Mouse (Mus musculus): ENCODE results near the gene Mrpl12. TPM values are rescaled to one million over a fixed set of nuclear protein-coding genes. Genes with fewer than 3 reads are reported as not detected.

The Mrpl12 gene
- polyA plus RNA-seq, 1 experiment from 2014 or later: 152 TPM

- Histone ChIP-seq H3K27ac (ENCODE audit: low read depth, low read length) (no peak within 1 kb of the TSS), H3K9me3 (ENCODE audit: control insufficient read depth, low read length) (no peaks in the 10 kb centered on the region), H3K27me3 (ENCODE audit: control insufficient read depth, insufficient read depth, low read length) (peaks cover 39% of the 10 kb centered on the region), H3K4me2 (ENCODE audit: low read depth, low read length, severe bottlenecking) (peak within 1 kb of the TSS; percentile 54), H3K4me3 (ENCODE audit: low read depth, low read length) (peak within 1 kb of the TSS; percentile 31), H3K4me1 (replicated peaks; ENCODE audit: control insufficient read depth, insufficient read depth, low read length) (peaks cover 6% of the 10 kb centered on the region), H3K36me3 (ENCODE audit: control insufficient read depth, insufficient read depth, low read length) (no peaks in the 10 kb centered on the region), H3K9ac (ENCODE audit: low read length) (peak within 1 kb of the TSS; percentile 43)
- ATAC-seq (replicated peaks; ENCODE audit: low FRiP score) (0 out of 2 replicates have a peak, but pooled peaks have one; percentile 21), DNase-seq (ENCODE audit: low spot score) (peak; percentile 60)
- 7% methylated on average over 60 of the region's 62 CpGs for WGBS
Measured at GRCm38 (mm10) chr11:120530085-120530964, 45.9 kb downstream of the Mrpl12 start, which contains the start of gene Gcgr. Gcgr (plus strand) TSS chr11:120530699.

DNA sequence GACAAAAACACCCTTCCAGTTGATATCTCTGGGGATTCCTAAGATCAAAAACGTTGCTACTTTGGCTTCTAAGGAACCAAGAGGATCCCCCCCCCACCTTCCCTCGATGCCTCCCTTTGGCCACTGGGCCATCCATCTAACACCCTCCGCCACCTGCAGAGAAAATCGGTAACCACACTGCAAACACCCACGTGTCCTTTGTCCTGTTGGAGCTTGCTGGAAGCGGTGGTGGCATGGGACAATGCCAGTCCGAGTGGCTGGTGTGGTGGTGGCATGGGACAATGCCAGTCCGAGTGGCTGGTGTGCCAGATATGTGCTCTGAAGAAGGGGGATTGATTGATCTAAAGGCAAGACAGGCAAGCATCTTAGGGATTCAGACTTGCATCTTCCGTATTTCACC lies 47.2 kb downstream of the Mrpl12 start:
- H3K9ac ChIP-seq (ENCODE audit: low read length): no peak overlapping the region
- WGBS: 35% methylated on average over 9 of the region's 9 CpGs
- DNase-seq (ENCODE audit: low spot score) (no peak), ATAC-seq (replicated peaks; ENCODE audit: low FRiP score) (no peak)
- H3K36me3 ChIP-seq (ENCODE audit: control insufficient read depth, insufficient read depth, low read length): no peaks in the 10 kb centered on the region
- no peak overlapping the region for H3K4me2 ChIP-seq (ENCODE audit: low read depth, low read length, severe bottlenecking)
- H3K9me3 ChIP-seq (ENCODE audit: control insufficient read depth, low read length): no peaks in the 10 kb centered on the region
- H3K4me1 ChIP-seq (replicated peaks; ENCODE audit: control insufficient read depth, insufficient read depth, low read length): peaks cover 6% of the 10 kb centered on the region
- no peak overlapping the region for H3K4me3 ChIP-seq (ENCODE audit: low read depth, low read length)
- no peak overlapping the region for H3K27ac ChIP-seq (ENCODE audit: low read depth, low read length)
- peaks cover 39% of the 10 kb centered on the region for H3K27me3 ChIP-seq (ENCODE audit: control insufficient read depth, insufficient read depth, low read length)

DNA sequence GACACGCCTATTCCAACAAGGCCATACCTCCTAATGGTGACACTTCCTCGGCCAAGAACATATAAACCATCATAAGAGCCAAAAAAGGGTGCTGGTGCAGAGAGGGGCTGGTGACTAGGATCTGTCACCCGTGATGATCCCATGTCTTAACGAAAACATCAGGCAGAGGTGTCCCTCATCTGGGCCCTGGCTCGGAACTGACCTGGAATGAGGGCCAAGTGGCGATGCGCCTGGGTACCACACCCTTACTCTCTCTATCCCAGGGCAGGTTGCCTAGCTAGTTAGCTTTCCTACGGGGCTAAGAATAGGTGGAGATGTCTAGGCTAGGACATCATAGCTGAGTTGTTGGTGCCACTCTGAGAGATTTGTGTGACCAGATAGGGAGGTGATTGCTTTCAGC lies 49.7 kb downstream of the Mrpl12 start:
- Histone ChIP-seq H3K4me3 (ENCODE audit: low read depth, low read length) (no peak overlapping the region), H3K4me1 (replicated peaks; ENCODE audit: control insufficient read depth, insufficient read depth, low read length) (peaks cover 7% of the 10 kb centered on the region), H3K9ac (ENCODE audit: low read length) (no peak overlapping the region), H3K36me3 (ENCODE audit: control insufficient read depth, insufficient read depth, low read length) (no peaks in the 10 kb centered on the region), H3K27me3 (ENCODE audit: control insufficient read depth, insufficient read depth, low read length) (peaks cover 31% of the 10 kb centered on the region), H3K4me2 (ENCODE audit: low read depth, low read length, severe bottlenecking) (no peak overlapping the region), H3K9me3 (ENCODE audit: control insufficient read depth, low read length) (no peaks in the 10 kb centered on the region), H3K27ac (ENCODE audit: low read depth, low read length) (no peak overlapping the region)
- WGBS: 86% methylated on average over 8 of the region's 8 CpGs
- DNase-seq (ENCODE audit: low spot score) (peak; percentile 43), ATAC-seq (replicated peaks; ENCODE audit: low FRiP score) (no peak)

- no peak overlapping the region for H3K4me2 ChIP-seq (ENCODE audit: low read depth, low read length, severe bottlenecking)
- H3K27ac ChIP-seq (ENCODE audit: low read depth, low read length): no peak overlapping the region
- no peak overlapping the region for H3K4me3 ChIP-seq (ENCODE audit: low read depth, low read length)
- DNase-seq (ENCODE audit: low spot score): no peak
- H3K4me1 ChIP-seq (replicated peaks; ENCODE audit: control insufficient read depth, insufficient read depth, low read length): peaks cover 13% of the 10 kb centered on the region
- no peaks in the 10 kb centered on the region for H3K36me3 ChIP-seq (ENCODE audit: control insufficient read depth, insufficient read depth, low read length)
- H3K9me3 ChIP-seq (ENCODE audit: control insufficient read depth, low read length): no peaks in the 10 kb centered on the region
- ATAC-seq (replicated peaks; ENCODE audit: low FRiP score): no peak
- H3K9ac ChIP-seq (ENCODE audit: low read length): no peak overlapping the region; the same call in 1 of the 2 replicates
- WGBS: 80% methylated on average over 3 of the region's 3 CpGs
- peaks cover 21% of the 10 kb centered on the region for H3K27me3 ChIP-seq (ENCODE audit: control insufficient read depth, insufficient read depth, low read length)
Measured at GRCm38 (mm10) chr11:120535145-120535544, 50.7 kb downstream of the Mrpl12 start.

GRCm38 (mm10) chr11:120535804-120536203 lies 51.4 kb downstream of the Mrpl12 start:
- ATAC-seq (replicated peaks; ENCODE audit: low FRiP score) (no peak), DNase-seq (ENCODE audit: low spot score) (no peak)
- Histone ChIP-seq H3K27me3 (ENCODE audit: control insufficient read depth, insufficient read depth, low read length) (peaks cover 14% of the 10 kb centered on the region), H3K4me3 (ENCODE audit: low read depth, low read length) (no peak overlapping the region), H3K4me1 (replicated peaks; ENCODE audit: control insufficient read depth, insufficient read depth, low read length) (peaks cover 11% of the 10 kb centered on the region), H3K27ac (ENCODE audit: low read depth, low read length) (no peak overlapping the region), H3K9me3 (ENCODE audit: control insufficient read depth, low read length) (no peaks in the 10 kb centered on the region), H3K36me3 (ENCODE audit: control insufficient read depth, insufficient read depth, low read length) (no peaks in the 10 kb centered on the region), H3K9ac (ENCODE audit: low read length) (no peak overlapping the region), H3K4me2 (ENCODE audit: low read depth, low read length, severe bottlenecking) (no peak overlapping the region)
- WGBS: 78% methylated on average over 3 of the region's 3 CpGs

DNA sequence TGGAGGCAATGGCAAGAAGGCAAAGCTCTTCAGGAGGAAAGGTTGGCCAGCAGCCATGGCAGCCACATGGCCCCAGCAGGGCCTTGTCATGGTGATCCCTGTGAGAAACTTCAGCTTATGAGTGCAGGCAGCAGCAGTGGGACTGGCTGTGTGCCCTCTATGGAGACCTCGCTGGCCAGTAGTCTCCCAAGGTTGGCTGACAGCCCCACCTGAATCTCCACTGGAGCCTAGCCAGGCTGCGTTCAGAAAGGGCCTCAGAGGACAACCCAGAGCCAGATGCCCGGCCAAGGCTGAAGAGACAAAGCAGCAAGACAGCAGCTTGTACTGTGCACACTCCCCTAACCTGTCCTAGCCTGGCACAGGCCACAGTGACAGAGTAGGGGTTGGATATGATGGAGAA lies 54.1 kb downstream of the Mrpl12 start:
- no peak overlapping the region for H3K9ac ChIP-seq (ENCODE audit: low read length)
- ATAC-seq (replicated peaks; ENCODE audit: low FRiP score) (no peak), DNase-seq (ENCODE audit: low spot score) (peak; percentile 38)
- H3K4me1 ChIP-seq (replicated peaks; ENCODE audit: control insufficient read depth, insufficient read depth, low read length): peaks cover 7% of the 10 kb centered on the region
- no peak overlapping the region for H3K4me3 ChIP-seq (ENCODE audit: low read depth, low read length)
- H3K9me3 ChIP-seq (ENCODE audit: control insufficient read depth, low read length): no peaks in the 10 kb centered on the region
- H3K27me3 ChIP-seq (ENCODE audit: control insufficient read depth, insufficient read depth, low read length): no peaks in the 10 kb centered on the region
- peaks cover 5% of the 10 kb centered on the region; the same call in 1 of the 2 replicates for H3K36me3 ChIP-seq (ENCODE audit: control insufficient read depth, insufficient read depth, low read length)
- H3K27ac ChIP-seq (ENCODE audit: low read depth, low read length): no peak overlapping the region
- H3K4me2 ChIP-seq (ENCODE audit: low read depth, low read length, severe bottlenecking): no peak overlapping the region
- WGBS: 85% methylated on average over 3 of the region's 3 CpGs

Other genes with a start within 250 kb of the Mrpl12 start
- gene Actg1, start 136.1 kb upstream of the Mrpl12 start, polyA plus RNA-seq (2014; fragmentation: Nextera tagmentation; extraction: Ambion mirVana): 2,808 and 3,088 TPM in 2 replicates
- 1.0 TPM in 1 of 2 replicates, not detected in the other for gene Fscn2, start 123.1 kb upstream of the Mrpl12 start, polyA plus RNA-seq (2014; fragmentation: Nextera tagmentation; extraction: Ambion mirVana)
- 33.8 and 39.8 TPM in 2 replicates for gene Faap100, start 105.8 kb upstream of the Mrpl12 start, polyA plus RNA-seq (2014; fragmentation: Nextera tagmentation; extraction: Ambion mirVana)
- 52.4 and 56.4 TPM in 2 replicates for gene Nploc4, start 46.9 kb upstream of the Mrpl12 start, polyA plus RNA-seq (2014; fragmentation: Nextera tagmentation; extraction: Ambion mirVana)
- 0.19 TPM in 1 of 2 replicates, not detected in the other for gene Tspan10, start 42.0 kb upstream of the Mrpl12 start, polyA plus RNA-seq (2014; fragmentation: Nextera tagmentation; extraction: Ambion mirVana)
- 0.21 and 0.59 TPM in 2 replicates for gene Pde6g, start 31.1 kb upstream of the Mrpl12 start, polyA plus RNA-seq (2014; fragmentation: Nextera tagmentation; extraction: Ambion mirVana)
- gene Oxld1, start 26.5 kb upstream of the Mrpl12 start, polyA plus RNA-seq (2014; fragmentation: Nextera tagmentation; extraction: Ambion mirVana): 11.3 and 11.6 TPM in 2 replicates
- gene Ccdc137, start 26.5 kb upstream of the Mrpl12 start, polyA plus RNA-seq (2014; fragmentation: Nextera tagmentation; extraction: Ambion mirVana): 30.3 and 33.8 TPM in 2 replicates
- 50.1 and 54.2 TPM in 2 replicates for gene Arl16, start 17.0 kb upstream of the Mrpl12 start, polyA plus RNA-seq (2014; fragmentation: Nextera tagmentation; extraction: Ambion mirVana)
- 50.9 and 57.5 TPM in 2 replicates for gene Slc25a10, start 7.2 kb downstream of the Mrpl12 start, polyA plus RNA-seq (2014; fragmentation: Nextera tagmentation; extraction: Ambion mirVana)
- 0.35 TPM in 1 of 2 replicates, not detected in the other for gene Gcgr, start 46.1 kb downstream of the Mrpl12 start, polyA plus RNA-seq (2014; fragmentation: Nextera tagmentation; extraction: Ambion mirVana)
- gene Mcrip1, start 65.1 kb downstream of the Mrpl12 start, polyA plus RNA-seq (2014; fragmentation: Nextera tagmentation; extraction: Ambion mirVana): 213 and 247 TPM in 2 replicates
- gene Ppp1r27, start 66.5 kb downstream of the Mrpl12 start, polyA plus RNA-seq (2014; fragmentation: Nextera tagmentation; extraction: Ambion mirVana): not detected in 2 replicates
- gene P4hb, start 88.6 kb downstream of the Mrpl12 start, polyA plus RNA-seq (2014; fragmentation: Nextera tagmentation; extraction: Ambion mirVana): 439 and 476 TPM in 2 replicates
- gene Arhgdia, start 97.0 kb downstream of the Mrpl12 start, polyA plus RNA-seq (2014; fragmentation: Nextera tagmentation; extraction: Ambion mirVana): 621 and 667 TPM in 2 replicates
- gene Alyref, start 113.8 kb downstream of the Mrpl12 start, polyA plus RNA-seq (2014; fragmentation: Nextera tagmentation; extraction: Ambion mirVana): 808 and 816 TPM in 2 replicates
- gene Anapc11, start 113.8 kb downstream of the Mrpl12 start, polyA plus RNA-seq (2014; fragmentation: Nextera tagmentation; extraction: Ambion mirVana): 200 and 217 TPM in 2 replicates
- gene Npb, start 123.9 kb downstream of the Mrpl12 start, polyA plus RNA-seq (2014; fragmentation: Nextera tagmentation; extraction: Ambion mirVana): not detected in 2 replicates
- 126 and 134 TPM in 2 replicates for gene Pcyt2, start 133.3 kb downstream of the Mrpl12 start, polyA plus RNA-seq (2014; fragmentation: Nextera tagmentation; extraction: Ambion mirVana)
- gene Sirt7, start 140.6 kb downstream of the Mrpl12 start, polyA plus RNA-seq (2014; fragmentation: Nextera tagmentation; extraction: Ambion mirVana): 37.8 and 41.1 TPM in 2 replicates
- gene Mafg, start 149.0 kb downstream of the Mrpl12 start, polyA plus RNA-seq (2014; fragmentation: Nextera tagmentation; extraction: Ambion mirVana): 25.5 and 26.4 TPM in 2 replicates
- 33.7 and 36.9 TPM in 2 replicates for gene Pycr1, start 159.2 kb downstream of the Mrpl12 start, polyA plus RNA-seq (2014; fragmentation: Nextera tagmentation; extraction: Ambion mirVana)
- gene Myadml2, start 163.5 kb downstream of the Mrpl12 start, polyA plus RNA-seq (2014; fragmentation: Nextera tagmentation; extraction: Ambion mirVana): 0.51 TPM in 1 of 2 replicates, not detected in the other
- gene Notum, start 176.6 kb downstream of the Mrpl12 start, polyA plus RNA-seq (2014; fragmentation: Nextera tagmentation; extraction: Ambion mirVana): 0.61 and 1.3 TPM in 2 replicates
- gene Aspscr1, start 188.4 kb downstream of the Mrpl12 start, polyA plus RNA-seq (2014; fragmentation: Nextera tagmentation; extraction: Ambion mirVana): 129 and 133 TPM in 2 replicates
- gene Cenpx, start 229.1 kb downstream of the Mrpl12 start, polyA plus RNA-seq (2014; fragmentation: Nextera tagmentation; extraction: Ambion mirVana): 121 and 130 TPM in 2 replicates
- gene Lrrc45, start 229.3 kb downstream of the Mrpl12 start, polyA plus RNA-seq (2014; fragmentation: Nextera tagmentation; extraction: Ambion mirVana): 53.3 and 54.4 TPM in 2 replicates
- 7.5 and 10.6 TPM in 2 replicates for gene Rac3, start 236.9 kb downstream of the Mrpl12 start, polyA plus RNA-seq (2014; fragmentation: Nextera tagmentation; extraction: Ambion mirVana)
- 10.8 and 11.8 TPM in 2 replicates for gene Dcxr, start 242.7 kb downstream of the Mrpl12 start, polyA plus RNA-seq (2014; fragmentation: Nextera tagmentation; extraction: Ambion mirVana)
- gene Cbr2, start 247.5 kb downstream of the Mrpl12 start, polyA plus RNA-seq (2014; fragmentation: Nextera tagmentation; extraction: Ambion mirVana): 1.8 TPM in 1 of 2 replicates, not detected in the other

All from forebrain, embryonic 11.5 days (tissue).